ENCODE assay signal across 21 mouse cellular contexts in genomic region chr12:85190290-85190689, GRCm38 (mm10). TPM values are rescaled to one million over a fixed set of nuclear protein-coding genes. Genes with fewer than 3 reads are reported as not detected.
"Had no signal": no experiment of that assay in that cellular context is flagged by ENCODE, and none has a peak within 500 bp of the region (broad histone marks: within the 10 kb centered on the region; RNA-seq: fewer than 3 reads in every experiment).

No protein-coding gene starts in this region.

- H3K4me2 ChIP-seq: lung, embryonic 15.5 days; midbrain, embryonic 12.5 days; neural tube, embryonic 12.5 days had no signal

- H3K27me3 ChIP-seq: lung, embryonic 15.5 days; midbrain, embryonic 12.5 days; neural tube, embryonic 12.5 days had no signal

- H3K9me3 ChIP-seq: lung, embryonic 15.5 days; megakaryocyte, embryonic 14.5 days; midbrain, embryonic 12.5 days; neural tube, embryonic 12.5 days had no signal

- H3K36me3 ChIP-seq: lung, embryonic 15.5 days; midbrain, embryonic 12.5 days; neural tube, embryonic 12.5 days had no signal

- DNase-seq: liver, postnatal 0 days; lung, adult 2 months; lung, postnatal 14 days; lung, postnatal 36 days; midbrain, embryonic 14.5 days; right cerebral cortex, adult 18-20 months; right cerebral cortex, postnatal 25 days; right cerebral cortex, postnatal 4 days; spleen, adult 18-20 months; thymus, adult 18-20 months; thymus, postnatal 14 days; thymus, postnatal 36 days had no signal

- H3K4me3 ChIP-seq: lung, embryonic 15.5 days; megakaryocyte, embryonic 14.5 days; midbrain, embryonic 12.5 days; neural tube, embryonic 12.5 days had no signal

- ATAC-seq: liver, postnatal 0 days; lung, postnatal 0 days had no signal

- H3K9ac ChIP-seq: liver, postnatal 0 days; lung, embryonic 15.5 days; midbrain, embryonic 12.5 days; neural tube, embryonic 12.5 days had no signal

- H3K27ac ChIP-seq: lung, embryonic 15.5 days; macrophage; midbrain, embryonic 12.5 days; neural tube, embryonic 12.5 days had no signal

RNA-seq across cellular contexts. Expression of gene Pgf, which starts 12.7 kb away (rescaled TPM):
- total RNA-seq: megakaryocyte progenitor cell, adult 5-6 weeks; monocyte, adult 5-6 weeks; neutrophil, adult 5-6 weeks had no signal

RNA-seq across cellular contexts. Expression of gene Rps6kl1, which starts 39.2 kb away (rescaled TPM):
- total RNA-seq: megakaryocyte progenitor cell, adult 5-6 weeks; neutrophil, adult 5-6 weeks had no signal
- polyA plus RNA-seq: macrophage had no signal
